Mouse (Mus musculus) heart, adult 2 months (tissue): ENCODE data around the gene Rnf41.

Source experiments
- CTCF ChIP-seq: fragments of 200-600 bp; IDR thresholded peaks from 2 replicates; pipeline ENCODE4 v1.8.1; 2022; ENCODE audit warnings: antibody characterized with exemption, mild to moderate bottlenecking, moderate library complexity
- EP300 ChIP-seq: fragments of 200-500 bp; IDR thresholded peaks from 2 replicates; pipeline ENCODE4 v1.6.1; 2011; ENCODE audit warnings: low read depth, low read length, control low read depth; ENCODE audit not compliant: insufficient read depth

DNA sequence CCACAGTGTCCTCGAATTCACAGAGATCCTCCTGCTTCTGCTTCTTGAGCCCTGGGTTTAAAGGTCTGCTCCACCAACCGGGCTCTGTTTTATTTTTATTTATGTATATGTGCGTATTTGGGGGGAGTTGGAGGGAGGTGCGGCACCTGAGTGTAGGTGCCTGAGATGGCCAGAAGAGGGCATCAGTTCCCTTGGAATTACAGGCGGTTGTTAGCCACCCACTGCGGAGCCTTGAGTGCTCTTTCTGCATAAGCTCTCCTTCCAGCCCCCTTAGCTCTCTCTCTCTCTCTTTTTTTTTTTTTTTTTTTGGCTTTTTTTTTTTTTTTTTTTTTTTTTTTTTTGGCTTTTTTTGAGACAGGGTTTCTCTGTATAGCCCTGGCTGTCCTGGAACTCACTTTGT is 37.1 kb upstream of the Rnf41 start:
- TF ChIP-seq CTCF, result peak; percentile 41
- TF ChIP-seq EP300, result no peak
